Mouse (Mus musculus): ENCODE data around the gene Birc2. TPM values are rescaled to one million over a fixed set of nuclear protein-coding genes. Genes with fewer than 3 reads are reported as not detected.

Gene Birc2
- 49.1 and 52.9 TPM in 2 replicates for polyA plus RNA-seq (2015; fragmentation: Nextera tagmentation; extraction: Ambion mirVana)

- Histone ChIP-seq H3K27ac (peak within 1 kb of the TSS; percentile 98), H3K4me2 (peak within 1 kb of the TSS; percentile 67), H3K4me3 (peak within 1 kb of the TSS; percentile 59), H3K9me3 (replicated peaks) (no peaks in the 10 kb centered on the region), H3K27me3 (no peaks in the 10 kb centered on the region), H3K9ac (peak within 1 kb of the TSS; percentile 86), H3K4me1 (peaks cover 36% of the 10 kb centered on the region), H3K36me3 (ENCODE audit: poor library complexity, severe bottlenecking) (peaks cover 19% of the 10 kb centered on the region)
- ATAC-seq: peak; percentile 97
- under 1% methylated on average over 68 of the region's 68 CpGs for WGBS
These were observed at the start of gene Birc2 for GRCm38 (mm10) chr9:7836905-7837805. TSS of gene Birc2 (minus strand) at chr9:7837064.

DNA sequence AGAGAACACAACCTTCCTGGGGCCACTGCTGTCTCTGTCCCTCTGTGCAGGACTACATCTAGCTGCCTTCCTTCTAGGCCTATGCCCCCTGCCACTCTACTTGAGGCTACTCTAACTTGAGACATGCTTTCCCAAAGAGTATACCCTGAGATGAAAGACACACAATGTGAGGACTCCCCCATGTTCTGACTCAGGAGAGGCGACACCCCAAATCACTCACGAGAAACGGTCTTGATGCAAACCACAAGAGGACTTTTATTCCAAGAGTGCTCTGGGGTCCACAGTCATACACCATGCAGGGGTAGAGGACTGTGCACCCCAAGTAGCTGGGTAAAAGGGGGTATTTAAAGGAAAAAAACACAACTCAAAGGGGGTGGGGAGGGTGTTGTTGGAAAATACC lies 47.5 kb upstream of the Birc2 start:
- no peak overlapping the region for H3K4me2 ChIP-seq
- no peaks in the 10 kb centered on the region for H3K27me3 ChIP-seq
- H3K9ac ChIP-seq: no peak overlapping the region
- H3K4me1 ChIP-seq: no peaks in the 10 kb centered on the region
- ATAC-seq: no peak
- no peak overlapping the region for H3K27ac ChIP-seq
- WGBS: 97% methylated on average over 3 of the region's 3 CpGs
- H3K36me3 ChIP-seq (ENCODE audit: poor library complexity, severe bottlenecking): no peaks in the 10 kb centered on the region
- H3K9me3 ChIP-seq (replicated peaks): 0 out of 2 replicates have a peak, but pooled peaks cover 5% of the 10 kb centered on the region
- no peak overlapping the region for H3K4me3 ChIP-seq

GRCm38 (mm10) chr9:7882304-7882865 lies 45.5 kb upstream of the Birc2 start:
- Histone ChIP-seq H3K27ac (no peak overlapping the region), H3K4me1 (no peaks in the 10 kb centered on the region), H3K4me2 (no peak overlapping the region), H3K4me3 (no peak overlapping the region), H3K9ac (no peak overlapping the region), H3K27me3 (no peaks in the 10 kb centered on the region), H3K9me3 (replicated peaks) (0 out of 2 replicates have a peak, but pooled peaks cover 5% of the 10 kb centered on the region), H3K36me3 (ENCODE audit: poor library complexity, severe bottlenecking) (no peaks in the 10 kb centered on the region)
- ATAC-seq: no peak
- 85% methylated on average over 1 of the region's 1 CpGs for WGBS

DNA sequence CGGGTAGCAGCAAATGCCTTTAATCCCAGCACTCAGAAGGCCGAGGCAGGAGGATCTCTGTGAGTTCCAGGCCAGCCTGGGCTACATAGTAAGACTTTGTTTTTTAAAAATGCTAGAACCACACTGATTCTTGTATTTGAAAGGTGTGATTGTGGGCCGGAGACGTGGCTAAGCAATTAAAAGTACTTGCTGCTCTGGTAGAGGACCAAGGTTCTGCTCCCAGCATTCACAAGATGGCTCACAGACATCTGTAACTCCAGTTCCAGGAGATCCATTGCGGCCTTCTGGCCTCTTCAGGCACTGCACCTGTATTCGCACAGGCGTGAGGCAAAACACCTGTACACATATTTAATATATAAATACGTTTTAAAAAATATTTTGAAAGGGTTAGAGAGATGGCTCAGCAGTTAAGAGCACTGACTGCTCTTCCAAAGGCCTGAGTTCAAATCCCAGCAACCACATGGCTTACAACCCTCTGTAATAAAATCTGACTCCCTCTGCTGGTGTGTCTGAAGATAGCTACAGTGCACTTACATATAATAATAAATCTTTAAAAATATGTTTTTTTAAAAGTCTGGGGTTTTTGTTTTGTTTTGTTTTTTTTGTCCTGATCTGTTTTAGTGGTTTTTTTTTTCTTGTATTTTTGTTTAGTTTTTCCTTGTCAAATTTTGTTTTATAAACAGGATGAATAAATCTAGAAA lies 36.8 kb upstream of the Birc2 start:
- Histone ChIP-seq H3K4me2 (no peak overlapping the region), H3K9me3 (replicated peaks) (no peaks in the 10 kb centered on the region), H3K9ac (no peak overlapping the region), H3K4me1 (peaks cover 7% of the 10 kb centered on the region), H3K27ac (no peak overlapping the region), H3K27me3 (no peaks in the 10 kb centered on the region), H3K36me3 (ENCODE audit: poor library complexity, severe bottlenecking) (no peaks in the 10 kb centered on the region), H3K4me3 (no peak overlapping the region)
- 94% methylated on average over 8 of the region's 8 CpGs for WGBS
- no peak for ATAC-seq

DNA sequence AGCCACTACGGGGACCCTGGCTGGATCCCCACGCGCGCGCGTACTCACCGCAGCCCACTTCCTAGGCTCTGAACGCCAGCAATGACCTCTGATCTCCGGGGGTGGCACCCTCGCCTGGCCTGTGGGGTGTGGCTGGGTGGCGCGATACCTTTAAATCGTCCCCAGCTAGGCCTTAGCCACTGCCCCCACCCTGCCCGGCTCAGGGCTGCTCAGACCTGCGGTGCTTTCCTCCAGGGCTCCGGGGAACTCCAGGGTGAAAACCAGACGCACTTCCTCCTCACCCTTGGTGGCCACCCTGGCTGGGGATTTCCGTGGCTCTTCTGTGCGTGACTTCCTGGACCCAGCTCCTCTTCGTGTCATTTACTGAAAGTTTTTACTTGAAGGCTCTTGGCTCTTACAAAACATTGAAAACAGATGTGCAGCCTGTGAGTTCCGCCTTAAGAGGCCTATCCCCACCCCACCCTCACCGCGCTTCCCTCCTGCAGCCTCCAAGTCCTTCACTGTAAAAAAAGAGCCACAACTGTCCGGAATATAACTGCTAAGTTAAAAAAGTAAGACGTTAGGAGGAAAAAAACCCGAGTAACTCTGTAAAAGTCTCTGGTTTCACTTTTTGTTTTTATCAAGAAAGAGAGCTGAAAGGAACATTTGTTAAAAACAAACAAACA lies 36.0 kb upstream of the Birc2 start, which contains the start of gene Birc3:
Birc3 (minus strand) TSS at position 412 of the 665 bp plus-strand sequence.
- Histone ChIP-seq H3K36me3 (ENCODE audit: poor library complexity, severe bottlenecking) (no peaks in the 10 kb centered on the region), H3K4me2 (peak within 1 kb of the TSS; percentile 82), H3K4me1 (peaks cover 7% of the 10 kb centered on the region), H3K4me3 (peak within 1 kb of the TSS; percentile 44), H3K27me3 (no peaks in the 10 kb centered on the region), H3K9me3 (replicated peaks) (no peaks in the 10 kb centered on the region), H3K9ac (peak within 1 kb of the TSS; percentile 70), H3K27ac (no peak within 1 kb of the TSS)
- 11% methylated on average over 26 of the region's 26 CpGs for WGBS
- peak; percentile 84 for ATAC-seq

DNA sequence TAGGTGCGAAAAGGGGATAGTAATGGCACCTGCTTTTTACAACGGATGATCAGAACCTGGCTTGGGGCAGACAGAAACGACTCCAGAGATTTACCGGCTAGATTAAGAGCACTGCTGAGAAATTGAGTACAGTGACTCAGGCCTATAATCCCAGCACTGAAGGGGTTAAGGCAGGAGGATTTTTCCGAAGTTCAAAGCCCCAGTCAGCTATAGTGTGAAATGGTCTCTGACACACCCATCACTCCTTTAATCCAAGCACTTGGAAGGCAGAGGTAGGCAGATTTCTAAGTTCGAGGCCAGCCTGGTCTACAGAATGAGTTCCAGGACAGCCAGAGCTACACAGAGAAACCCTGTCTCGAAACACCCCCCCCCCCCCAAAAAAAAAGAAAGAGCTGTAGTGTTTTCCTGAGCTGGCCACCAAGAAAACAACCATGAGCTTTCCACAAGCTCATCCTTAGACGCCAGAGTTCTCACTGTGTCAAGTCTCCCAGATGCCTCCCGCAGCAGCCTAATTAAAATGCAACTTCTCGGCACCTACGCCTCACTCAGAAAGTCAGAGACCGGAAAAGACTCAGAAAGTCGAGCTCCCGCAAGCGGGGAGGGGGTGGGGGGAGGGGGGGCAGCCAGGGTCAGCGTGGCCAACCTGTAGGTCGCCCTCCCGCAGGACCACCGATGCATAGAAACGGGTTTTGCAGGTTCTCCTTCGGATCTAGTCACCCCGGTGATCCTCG lies 35.3 kb upstream of the Birc2 start:
- Histone ChIP-seq H3K27ac (no peak overlapping the region), H3K9me3 (replicated peaks) (no peaks in the 10 kb centered on the region), H3K4me3 (peak overlapping the region; percentile 44), H3K9ac (peak overlapping the region; percentile 70), H3K4me1 (peaks cover 7% of the 10 kb centered on the region), H3K27me3 (no peaks in the 10 kb centered on the region), H3K4me2 (peak overlapping the region; percentile 82), H3K36me3 (ENCODE audit: poor library complexity, severe bottlenecking) (no peaks in the 10 kb centered on the region)
- ATAC-seq: peak; percentile 62
- 18% methylated on average over 23 of the region's 23 CpGs for WGBS

DNA sequence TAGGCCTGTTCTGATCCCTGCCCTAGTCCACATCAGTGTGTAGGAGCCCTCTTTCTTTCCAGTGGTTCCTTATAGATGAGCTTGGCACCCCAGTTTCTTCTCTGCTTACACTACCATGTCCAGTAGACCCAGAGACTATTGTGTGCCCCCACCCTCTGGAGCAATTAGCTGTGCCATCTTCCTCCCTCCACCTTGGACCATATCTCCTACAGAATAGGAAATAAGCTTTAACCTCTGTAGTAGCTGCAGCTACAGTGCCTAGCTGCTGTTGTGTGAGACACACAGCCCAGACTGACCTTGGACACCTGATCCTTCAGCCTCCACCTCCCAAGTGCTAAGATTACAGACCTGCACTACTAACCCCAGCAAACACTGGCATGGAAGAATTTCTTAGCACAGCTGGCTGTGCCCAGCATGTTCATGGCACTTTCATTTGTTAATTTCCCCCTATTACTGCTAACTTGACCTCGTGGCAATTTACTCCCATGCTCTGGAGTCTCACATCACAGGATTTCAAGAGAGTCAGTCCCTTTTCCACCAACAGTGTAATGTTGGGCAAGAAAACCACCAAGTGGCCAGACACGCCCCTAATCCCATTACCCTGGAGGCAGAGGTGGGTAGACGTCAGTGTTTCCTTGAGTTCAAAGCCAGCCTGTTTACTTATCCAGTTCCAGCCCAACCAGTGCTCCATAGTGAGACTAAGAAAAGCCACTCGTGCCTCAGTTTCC lies 34.6 kb upstream of the Birc2 start:
- no peak overlapping the region for H3K4me3 ChIP-seq
- ATAC-seq: no peak
- no peaks in the 10 kb centered on the region for H3K27me3 ChIP-seq
- no peaks in the 10 kb centered on the region for H3K36me3 ChIP-seq (ENCODE audit: poor library complexity, severe bottlenecking)
- 67% methylated on average over 4 of the region's 4 CpGs for WGBS
- no peak overlapping the region for H3K4me2 ChIP-seq
- no peak overlapping the region for H3K27ac ChIP-seq
- H3K9me3 ChIP-seq (replicated peaks): no peaks in the 10 kb centered on the region
- peaks cover 7% of the 10 kb centered on the region for H3K4me1 ChIP-seq
- no peak overlapping the region for H3K9ac ChIP-seq

GRCm38 (mm10) chr9:7870556-7871315 lies 33.9 kb upstream of the Birc2 start:
- no peaks in the 10 kb centered on the region for H3K36me3 ChIP-seq (ENCODE audit: poor library complexity, severe bottlenecking)
- no peaks in the 10 kb centered on the region for H3K27me3 ChIP-seq
- H3K4me2 ChIP-seq: no peak overlapping the region
- no peak overlapping the region for H3K9ac ChIP-seq
- no peak for ATAC-seq
- H3K9me3 ChIP-seq (replicated peaks): no peaks in the 10 kb centered on the region
- WGBS: 94% methylated on average over 10 of the region's 10 CpGs
- H3K4me3 ChIP-seq: no peak overlapping the region
- peaks cover 7% of the 10 kb centered on the region for H3K4me1 ChIP-seq
- no peak overlapping the region for H3K27ac ChIP-seq

GRCm38 (mm10) chr9:7868838-7869491 lies 32.1 kb upstream of the Birc2 start:
- 0 out of 2 replicates have a peak, but pooled peaks cover 3% of the 10 kb centered on the region for H3K9me3 ChIP-seq (replicated peaks)
- ATAC-seq: no peak
- no peaks in the 10 kb centered on the region for H3K36me3 ChIP-seq (ENCODE audit: poor library complexity, severe bottlenecking)
- H3K4me1 ChIP-seq: peaks cover 7% of the 10 kb centered on the region
- H3K27me3 ChIP-seq: no peaks in the 10 kb centered on the region
- H3K27ac ChIP-seq: no peak overlapping the region
- WGBS: 89% methylated on average over 4 of the region's 4 CpGs
- no peak overlapping the region for H3K4me3 ChIP-seq
- H3K9ac ChIP-seq: no peak overlapping the region
- no peak overlapping the region for H3K4me2 ChIP-seq

GRCm38 (mm10) chr9:7867981-7868380 lies 31.1 kb upstream of the Birc2 start:
- Histone ChIP-seq H3K27me3 (no peaks in the 10 kb centered on the region), H3K4me2 (no peak overlapping the region), H3K27ac (no peak overlapping the region), H3K36me3 (ENCODE audit: poor library complexity, severe bottlenecking) (no peaks in the 10 kb centered on the region), H3K4me1 (peaks cover 7% of the 10 kb centered on the region), H3K9ac (no peak overlapping the region), H3K9me3 (replicated peaks) (0 out of 2 replicates have a peak, but pooled peaks cover 3% of the 10 kb centered on the region), H3K4me3 (no peak overlapping the region)
- no peak for ATAC-seq
- WGBS: 92% methylated on average over 3 of the region's 3 CpGs
